Mouse (Mus musculus): ENCODE results near the gene Tmem18.

DNA sequence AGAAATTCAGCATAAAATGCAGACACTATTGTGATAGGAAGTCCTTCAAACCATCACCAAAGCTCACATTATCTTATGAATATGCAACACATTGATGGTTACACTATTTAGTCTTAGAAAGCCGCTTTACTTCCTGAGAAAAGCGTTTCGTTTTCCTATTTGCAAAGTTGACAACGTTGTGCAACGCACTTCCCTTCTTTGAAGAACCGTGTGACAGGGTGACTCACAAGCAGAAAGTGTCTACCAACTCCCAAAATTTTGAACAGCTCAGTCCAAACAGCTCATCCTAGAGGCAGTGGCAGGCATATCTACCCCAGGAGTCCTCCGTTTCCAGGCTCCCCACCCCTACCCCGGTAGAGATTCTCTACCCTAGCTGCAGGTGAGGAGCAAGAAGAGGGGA, 22.5 kb downstream of the Tmem18 start:
- TF ChIP-seq CTCF (IDR thresholded peaks at IDR 0.05; ENCODE audit: borderline replicate concordance, extremely low read depth, insufficient read depth, insufficient read length) (no peak), POLR2A (IDR thresholded peaks at IDR 0.05; ENCODE audit: borderline replicate concordance, extremely low read depth, insufficient read depth, insufficient read length, poor library complexity, severe bottlenecking) (no peak)
